Mouse (Mus musculus) hindbrain, embryonic 12.5 days (tissue): ENCODE results near the gene Desi2. TPM values are rescaled to one million over a fixed set of nuclear protein-coding genes. Genes with fewer than 3 reads are reported as not detected.

Experiments used
- polyA plus RNA-seq: library from polyadenylated mRNA; unstranded; fragments of >200 nt; fragmentation: Nextera tagmentation; extraction: Ambion mirVana; gene quantifications from 2 replicates; pipeline ENCODE4 v1.2.1, GENCODE M21; 2016

The Desi2 gene
- polyA plus RNA-seq, 1 experiment from 2014 or later, result 22.0 TPM

Other genes with a start within 250 kb of the Desi2 start
- 0.20 and 0.40 TPM in 2 replicates for gene Catspere2, start 204.0 kb upstream of the Desi2 start, polyA plus RNA-seq
- 145 and 152 TPM in 2 replicates for gene Cox20, start 131.7 kb downstream of the Desi2 start, polyA plus RNA-seq
- gene Hnrnpu, start 150.4 kb downstream of the Desi2 start, polyA plus RNA-seq, result 831 and 926 TPM in 2 replicates
- gene Efcab2, start 218.7 kb downstream of the Desi2 start, polyA plus RNA-seq, result 8.7 and 10.1 TPM in 2 replicates